Mouse (Mus musculus) olfactory bulb, adult 2 months (tissue): ENCODE results near the gene Tnfsf11.

Source experiments
- CTCF ChIP-seq: fragments of 200-500 bp; IDR thresholded peaks from 2 replicates; pipeline ENCODE4 v1.5.1; 2012; ENCODE audit warnings: low read depth, mild to moderate bottlenecking, low read length, moderate library complexity; ENCODE audit not compliant: insufficient read depth
- POLR2A ChIP-seq: fragments of 200-500 bp; IDR thresholded peaks from 2 replicates; pipeline ENCODE4 v1.6.1; 2012; ENCODE audit warnings: mild to moderate bottlenecking, low read depth, low read length, moderate library complexity; ENCODE audit not compliant: insufficient read depth

DNA sequence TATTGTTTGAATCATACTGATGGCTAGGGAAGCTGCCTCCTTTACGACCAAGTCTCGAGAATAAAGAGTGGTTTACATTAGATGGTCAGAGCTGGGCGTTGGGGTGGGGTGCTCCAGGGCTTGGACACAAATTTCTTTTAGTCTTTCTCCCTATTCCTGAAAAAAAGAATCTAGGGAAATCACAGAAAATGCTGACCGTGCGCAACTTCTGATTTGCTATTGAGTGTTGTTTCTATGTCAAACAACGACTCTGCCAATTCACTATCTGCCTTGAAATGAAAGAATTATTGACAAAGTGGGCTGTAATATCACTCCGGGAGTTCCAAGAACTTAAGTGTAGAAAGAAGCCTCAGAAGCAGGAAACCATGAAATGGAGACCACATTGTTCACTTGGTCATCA, 23.5 kb upstream of the Tnfsf11 start:
- no peak for TF ChIP-seq CTCF
- TF ChIP-seq POLR2A: no peak
